Mouse (Mus musculus) thymus, postnatal 0 days (tissue): ENCODE measurements around the gene Tmcc1. TPM values are rescaled to one million over a fixed set of nuclear protein-coding genes. Genes with fewer than 3 reads are reported as not detected.
"Not testable (repeated sequence)": the region's sequence is repeated elsewhere in the genome, so short reads cannot be mapped to it uniquely, and the experiment has no call there.

ENCODE experiments used
- DNase-seq: peaks from one replicate; pipeline ENCODE4 v3.0.0-alpha.2; 2015; ENCODE audit warnings: low spot score
- polyA plus RNA-seq: library from polyadenylated mRNA; unstranded; fragments of >200 nt; fragmentation: Nextera tagmentation; extraction: Ambion mirVana; gene quantifications from 2 replicates; pipeline ENCODE4 v1.2.1, GENCODE M21; 2015

The Tmcc1 gene
- polyA plus RNA-seq, 1 experiment from 2014 or later = 11.1 TPM

GRCm38 (mm10) chr6:116077608-116078007 lies 115.7 kb downstream of the Tmcc1 start:
- DNase-seq = no peak

- no peak for DNase-seq
Observed at GRCm38 (mm10) chr6:116074892-116075291, 118.4 kb downstream of the Tmcc1 start.

- DNase-seq = no peak
Observed at GRCm38 (mm10) chr6:116073610-116074009, 119.7 kb downstream of the Tmcc1 start.

DNA sequence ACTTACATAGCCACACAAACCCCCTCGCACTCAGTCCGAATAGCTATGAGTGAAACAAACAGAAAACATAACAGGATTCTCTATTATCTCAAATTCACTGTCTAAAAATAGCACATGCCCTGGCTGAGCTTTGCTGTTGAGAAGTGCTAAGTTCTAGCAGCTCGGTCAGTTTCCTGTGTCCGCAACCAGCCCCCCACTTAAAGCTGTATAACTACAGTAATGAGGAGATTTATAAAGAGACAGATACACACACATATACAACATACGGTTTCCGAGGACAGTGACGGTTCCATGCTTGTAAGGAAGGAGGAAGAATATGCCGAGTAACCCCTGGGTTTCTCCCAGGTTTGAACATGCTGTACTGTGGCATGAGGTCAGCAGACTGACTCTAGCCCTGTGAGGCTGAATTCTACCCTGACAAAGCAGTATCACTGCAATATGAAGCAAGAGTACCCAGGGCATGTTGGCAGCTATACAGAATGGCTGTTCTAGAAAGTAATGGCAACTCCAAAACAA lies 120.5 kb downstream of the Tmcc1 start:
- DNase-seq = no peak

DNA sequence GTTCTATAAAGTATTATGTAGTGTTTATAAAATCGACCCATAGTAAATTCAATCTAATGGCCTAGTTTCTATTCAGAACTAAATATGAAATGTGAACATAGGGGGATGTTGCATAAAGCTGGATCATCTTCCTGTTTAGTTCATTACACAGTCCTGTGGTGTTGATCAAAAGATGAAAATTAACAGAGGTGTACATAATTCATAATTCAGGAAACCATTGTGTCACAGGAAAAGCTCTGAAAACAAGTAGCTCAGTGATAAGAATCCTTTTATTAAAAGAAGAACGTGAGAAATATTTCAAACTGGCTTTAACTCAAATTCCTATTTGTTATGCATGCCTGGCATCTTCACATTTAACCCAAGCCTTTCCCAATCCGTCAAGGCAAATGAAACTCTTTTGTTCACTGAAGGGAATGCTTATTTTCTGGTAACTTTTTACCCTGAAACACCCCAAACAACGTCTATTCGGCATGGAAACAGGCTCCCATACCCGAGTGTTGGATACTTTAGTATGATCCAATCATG lies 121.0 kb downstream of the Tmcc1 start:
- no peak for DNase-seq

GRCm38 (mm10) chr6:116071781-116072180 lies 121.5 kb downstream of the Tmcc1 start:
- DNase-seq = no peak

DNA sequence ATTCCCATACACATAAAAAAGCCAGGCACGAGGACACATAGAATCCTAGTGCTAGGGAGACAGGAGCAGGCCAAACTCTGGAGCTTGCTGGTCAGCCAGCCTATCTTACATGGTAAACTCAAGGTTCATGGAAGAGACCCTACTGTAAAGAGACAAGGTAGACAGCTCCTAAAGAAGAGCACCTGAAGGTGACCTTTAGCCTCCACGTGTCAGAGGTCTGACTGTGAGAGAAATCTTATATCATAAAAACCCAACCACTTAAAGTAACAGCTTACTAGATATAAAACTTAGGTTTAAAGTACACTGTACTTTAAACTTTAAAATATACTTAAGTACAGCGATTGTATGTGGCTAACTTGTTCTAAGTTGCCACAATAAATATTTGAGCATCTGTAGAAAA lies 122.7 kb downstream of the Tmcc1 start:
- DNase-seq = no peak

DNA sequence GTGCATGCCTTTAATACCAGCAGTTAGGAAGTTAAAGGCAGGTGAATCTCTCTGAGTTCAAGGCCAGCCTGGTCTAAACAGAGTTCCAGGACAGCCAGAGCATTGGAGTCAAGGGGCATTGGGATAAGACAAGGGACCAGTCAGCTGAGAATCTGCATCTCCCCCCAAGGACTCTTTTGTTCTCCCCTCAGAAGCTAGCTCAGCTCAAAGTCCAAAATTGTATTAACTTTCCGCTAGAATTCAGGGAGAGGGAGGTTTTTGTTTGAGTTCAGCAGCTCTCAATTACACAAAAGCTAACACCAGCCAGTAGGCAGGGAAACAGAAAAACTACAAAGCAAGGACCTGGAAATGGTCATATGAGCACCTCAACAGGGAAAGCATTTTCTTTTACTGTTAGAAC lies 129.8 kb downstream of the Tmcc1 start:
- no peak for DNase-seq

DNA sequence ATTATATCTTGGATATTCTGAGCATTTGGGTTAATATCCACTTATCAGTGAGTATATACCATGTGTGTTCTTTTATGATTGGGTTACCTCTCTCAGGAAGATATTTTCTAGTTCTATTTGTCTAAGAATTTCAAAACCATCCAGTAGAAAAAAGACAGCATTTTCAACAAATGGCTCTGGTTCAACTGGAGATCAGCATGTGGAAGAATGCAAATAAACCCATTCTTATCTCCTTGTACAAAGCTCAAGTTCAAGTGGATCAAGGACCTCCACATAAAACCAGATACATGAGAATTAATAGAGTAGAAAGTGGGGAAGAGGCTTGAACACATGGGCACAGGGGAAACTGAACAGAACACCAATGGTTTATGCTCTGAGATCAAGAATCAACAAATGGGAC lies 133.7 kb downstream of the Tmcc1 start:
- DNase-seq = not testable (repeated sequence)

GRCm38 (mm10) chr6:116058541-116059300 lies 134.6 kb downstream of the Tmcc1 start:
- DNase-seq = no peak

DNA sequence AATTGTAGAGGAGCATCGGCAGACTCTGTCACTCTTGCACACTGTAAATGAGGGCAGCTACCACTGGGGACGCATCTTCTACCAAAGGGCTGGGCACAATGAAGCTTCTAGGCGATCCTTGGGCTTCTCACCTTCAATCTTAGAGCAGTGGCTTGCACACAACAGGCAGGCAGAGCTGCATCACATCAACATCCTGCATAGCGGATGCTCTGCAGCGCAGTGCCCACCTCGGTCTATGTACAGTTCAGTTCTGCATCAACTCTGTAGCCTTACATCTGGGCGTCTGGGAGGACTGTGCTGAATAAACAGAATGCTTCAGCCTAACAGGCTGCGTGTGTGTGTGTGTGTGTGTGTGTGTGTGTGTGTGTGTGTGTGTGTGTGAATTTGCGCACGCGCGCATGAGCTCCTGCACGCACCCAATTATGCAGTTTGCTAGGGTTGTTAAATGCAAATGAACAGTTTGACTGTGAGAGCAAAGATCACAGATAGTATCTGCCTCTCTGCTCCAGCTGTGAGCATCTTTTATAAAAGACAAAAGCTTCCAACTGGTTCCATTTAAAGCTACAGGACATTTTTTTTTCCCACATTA lies 136.5 kb downstream of the Tmcc1 start:
- DNase-seq = no peak

- no peak for DNase-seq
Observed at GRCm38 (mm10) chr6:116055766-116056165, 137.5 kb downstream of the Tmcc1 start.

DNA sequence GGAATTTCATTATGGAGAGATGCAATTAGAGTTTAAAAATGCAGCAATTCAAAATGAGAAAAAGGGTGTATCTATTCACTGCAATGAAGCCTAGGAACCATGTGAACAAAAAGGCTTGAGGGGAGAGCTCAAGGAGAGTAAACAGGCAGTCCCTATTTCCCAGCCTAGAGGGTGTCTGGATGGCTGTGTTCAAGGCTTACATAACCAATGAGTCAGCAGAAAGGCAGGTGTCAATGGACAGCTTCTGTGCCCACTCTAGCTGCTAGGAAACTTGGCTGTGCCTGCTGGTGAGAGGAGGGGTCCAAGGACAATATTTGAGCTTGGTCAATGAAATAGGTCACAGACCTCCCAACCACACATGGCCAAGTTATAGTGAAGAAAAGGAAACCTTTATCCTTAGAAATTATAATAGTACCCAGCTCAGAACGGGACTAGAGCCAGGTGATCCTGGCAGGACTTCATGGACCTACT lies 138.2 kb downstream of the Tmcc1 start:
- DNase-seq = no peak

GRCm38 (mm10) chr6:116047896-116048295 lies 145.4 kb downstream of the Tmcc1 start:
- no peak for DNase-seq

DNA sequence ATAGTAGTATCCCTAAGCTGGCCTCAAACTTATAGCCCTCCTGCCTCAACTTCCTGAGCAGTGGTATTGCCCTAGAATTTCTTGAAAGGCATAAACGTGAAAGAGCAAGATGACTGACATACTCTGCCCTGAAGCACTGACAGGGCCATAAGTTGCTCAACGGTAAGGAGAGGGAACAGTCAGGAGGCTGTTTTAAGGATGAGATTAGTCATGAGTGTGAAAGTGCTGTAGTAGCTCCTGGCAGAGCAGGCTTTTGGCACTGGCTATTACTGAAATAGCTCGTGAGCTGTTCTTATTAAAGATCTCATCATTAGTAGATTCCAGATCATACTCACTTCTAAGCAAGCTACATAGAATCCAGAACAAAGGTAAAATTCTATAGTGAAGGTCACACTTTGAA lies 145.9 kb downstream of the Tmcc1 start:
- DNase-seq = no peak

GRCm38 (mm10) chr6:116044039-116044438 lies 149.2 kb downstream of the Tmcc1 start:
- DNase-seq = no peak

- DNase-seq = no peak
Observed at GRCm38 (mm10) chr6:116038222-116038621, 155.1 kb downstream of the Tmcc1 start.

DNA sequence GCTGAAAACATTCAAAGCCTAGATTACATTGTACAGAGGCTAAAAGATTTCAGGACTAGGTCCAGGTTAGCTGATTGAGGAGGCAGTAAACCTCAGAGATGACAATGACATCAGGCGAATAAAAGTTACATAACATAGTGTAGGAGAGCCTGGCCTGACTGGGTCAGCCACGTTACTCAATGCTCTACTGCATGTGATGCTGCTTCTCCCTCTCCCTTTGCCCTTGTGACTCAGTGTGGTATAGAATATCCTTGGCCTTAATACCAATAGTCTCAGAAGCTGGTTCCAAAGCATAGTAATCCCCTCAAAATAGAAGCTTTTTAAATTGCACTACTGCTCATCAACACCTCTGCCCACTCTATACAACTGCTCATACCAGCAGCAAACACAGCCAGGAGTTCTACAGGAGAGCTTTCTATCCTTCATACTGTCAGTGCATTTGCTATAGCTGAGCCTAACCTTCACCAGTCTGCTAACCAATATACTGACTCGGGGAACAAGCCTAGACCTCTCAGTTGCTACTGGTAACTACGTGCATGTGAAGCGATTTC lies 155.9 kb downstream of the Tmcc1 start:
- DNase-seq = no peak

- no peak for DNase-seq
Observed at GRCm38 (mm10) chr6:116036555-116036954, 156.7 kb downstream of the Tmcc1 start.

GRCm38 (mm10) chr6:116031052-116031451 lies 162.2 kb downstream of the Tmcc1 start:
- no peak for DNase-seq

DNA sequence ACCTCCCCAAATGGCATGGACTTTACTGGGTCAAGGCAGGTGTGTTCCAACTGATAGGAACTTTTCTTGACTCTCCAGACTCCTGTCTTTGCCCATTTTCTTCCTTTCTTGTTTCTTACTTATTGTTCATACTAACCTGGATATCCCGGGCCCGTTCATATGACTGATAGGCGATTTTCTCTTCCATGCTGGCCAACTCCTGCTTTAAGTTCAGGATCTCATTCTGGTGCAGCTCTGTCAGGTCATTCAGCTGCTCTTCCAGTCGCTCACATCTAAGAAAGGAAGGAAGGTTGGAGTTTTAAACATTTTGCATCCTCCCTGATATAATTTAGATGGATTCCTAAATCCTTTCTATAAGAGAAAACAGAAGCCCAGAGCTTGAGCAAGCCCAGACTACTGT lies 168.6 kb downstream of the Tmcc1 start:
- no peak for DNase-seq

DNA sequence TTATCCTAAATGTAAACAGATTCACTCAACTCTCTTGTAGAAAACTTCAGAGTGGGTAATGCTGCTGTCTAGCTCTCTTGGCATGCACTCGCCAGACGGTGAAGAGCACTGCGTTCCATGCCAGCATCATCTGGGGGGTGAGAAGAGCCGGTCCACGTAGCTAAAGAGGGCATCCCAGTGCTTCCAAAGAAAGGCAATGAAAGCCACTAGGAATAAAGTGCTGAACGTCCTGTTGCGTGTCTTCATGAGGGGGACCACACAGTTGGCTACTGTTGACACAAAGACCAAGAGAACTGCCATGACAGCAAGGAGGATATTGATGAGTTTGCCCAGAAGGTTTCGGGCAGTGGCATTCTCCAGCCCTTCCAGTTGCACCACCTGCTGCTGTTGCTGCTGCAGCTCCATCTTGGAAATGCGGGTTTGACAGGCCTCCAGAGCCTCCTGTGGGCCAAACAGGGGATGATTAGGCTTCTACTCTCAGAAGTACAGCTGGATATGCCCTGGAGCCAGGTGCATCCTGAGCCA lies 171.3 kb downstream of the Tmcc1 start:
- DNase-seq = no peak
